Mouse (Mus musculus) ES-CJ7 (cell line): ENCODE data around the gene Dnm1l.
"Not testable (repeated sequence)": the region's sequence is repeated elsewhere in the genome, so short reads cannot be mapped to it uniquely, and the experiment has no call there.

Experiments
- DNase-seq: peaks from one replicate; pipeline ENCODE4 v3.0.0; 2011; ENCODE audit warnings: low read depth, low spot score

The Dnm1l gene

GRCm38 (mm10) chr16:16358481-16359100 is at the start of gene Dnm1l:
Dnm1l (minus strand) TSS chr16:16358959.
- DNase-seq: peak; percentile 87

- DNase-seq: peak; percentile 60
Observed at GRCm38 (mm10) chr16:16367217-16367616, 8.5 kb upstream of the Dnm1l start.

- DNase-seq: not testable (repeated sequence)
Observed at GRCm38 (mm10) chr16:16359101-16359482, 333 bp upstream of the Dnm1l start.

- peak; percentile 27 for DNase-seq
Observed at GRCm38 (mm10) chr16:16357908-16358307, 851 bp downstream of the Dnm1l start.

GRCm38 (mm10) chr16:16346420-16346819 is 12.3 kb downstream of the Dnm1l start:
- no peak for DNase-seq

GRCm38 (mm10) chr16:16325775-16326336 is 32.9 kb downstream of the Dnm1l start:
- DNase-seq: no peak

- no peak for DNase-seq
Observed at GRCm38 (mm10) chr16:16311319-16311718, 47.4 kb downstream of the Dnm1l start.

GRCm38 (mm10) chr16:16303888-16304287 is 54.9 kb downstream of the Dnm1l start:
- DNase-seq: peak; percentile 47

- DNase-seq: peak; percentile 79
Observed at GRCm38 (mm10) chr16:16303138-16303827, 55.5 kb downstream of the Dnm1l start.

- DNase-seq: peak; percentile 95
Observed at GRCm38 (mm10) chr16:16302369-16303137, 56.2 kb downstream of the Dnm1l start, which contains the start of gene Yars2. Yars2 (plus strand) TSS chr16:16302965.

GRCm38 (mm10) chr16:16273752-16274151 is 85.0 kb downstream of the Dnm1l start:
- DNase-seq: peak; percentile 7

GRCm38 (mm10) chr16:16272978-16273377 is 85.8 kb downstream of the Dnm1l start:
- DNase-seq: no peak

- DNase-seq: no peak
Observed at GRCm38 (mm10) chr16:16262436-16262835, 96.3 kb downstream of the Dnm1l start.
